Mouse (Mus musculus) ovary, postnatal 10 days (tissue): ENCODE data around the gene Spats2.

Source experiments
- DNase-seq: peaks from one replicate; pipeline ENCODE4 v3.0.0; 2022; ENCODE audit warnings: low spot score

Spats2 gene

DNA sequence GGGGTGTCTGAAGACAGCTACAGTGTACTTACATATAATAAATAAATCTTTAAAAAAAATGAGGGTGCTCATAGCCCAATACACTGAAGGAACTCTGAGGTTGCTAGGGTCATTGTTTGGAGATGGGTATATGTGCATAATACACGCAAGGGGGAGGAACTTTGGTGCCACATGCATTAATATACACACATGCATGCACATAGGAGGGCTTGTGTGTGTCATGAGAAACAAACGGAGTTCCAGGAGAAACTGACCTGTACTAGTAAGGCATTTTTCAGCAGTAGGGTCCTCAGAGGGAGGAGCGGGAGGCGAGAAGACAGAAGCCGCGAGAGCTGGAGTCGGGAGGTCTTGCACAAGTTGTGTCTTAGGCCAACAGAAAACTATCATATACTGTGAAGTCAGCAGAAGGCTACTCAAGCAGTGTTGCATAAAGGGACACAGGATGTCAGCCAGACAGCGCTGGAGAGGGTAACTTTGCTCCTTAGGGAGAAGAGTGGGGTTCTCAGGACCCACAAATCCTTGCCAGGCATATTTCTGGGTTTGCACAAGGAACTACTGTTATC lies 133.5 kb downstream of the Spats2 start:
- DNase-seq = no peak

DNA sequence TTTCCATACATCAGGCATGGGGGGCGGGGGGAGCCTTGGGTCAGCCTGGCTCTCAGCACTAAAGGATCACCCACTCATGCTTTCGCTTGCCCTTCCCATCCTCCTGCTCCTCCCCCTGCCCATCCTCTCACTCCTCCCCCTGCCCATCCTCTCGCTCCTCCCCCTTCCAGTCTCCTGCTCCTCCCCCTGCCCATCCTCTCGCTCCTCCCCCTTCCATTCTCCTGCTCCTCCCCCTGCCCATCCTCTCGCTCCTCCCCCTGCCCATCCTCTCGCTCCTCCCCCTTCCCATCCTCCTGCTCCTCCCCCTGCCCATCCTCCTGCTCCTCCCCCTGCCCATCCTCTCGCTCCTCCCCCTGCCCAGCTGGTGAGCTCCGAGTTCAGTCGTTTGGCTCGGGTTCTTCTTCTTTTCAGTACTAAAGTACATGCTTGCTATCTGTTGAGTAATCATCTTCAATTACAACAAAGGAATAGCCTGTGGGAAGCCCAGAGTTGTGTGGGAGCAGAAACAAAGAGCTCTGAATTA lies 134.1 kb downstream of the Spats2 start:
- DNase-seq = no peak

DNA sequence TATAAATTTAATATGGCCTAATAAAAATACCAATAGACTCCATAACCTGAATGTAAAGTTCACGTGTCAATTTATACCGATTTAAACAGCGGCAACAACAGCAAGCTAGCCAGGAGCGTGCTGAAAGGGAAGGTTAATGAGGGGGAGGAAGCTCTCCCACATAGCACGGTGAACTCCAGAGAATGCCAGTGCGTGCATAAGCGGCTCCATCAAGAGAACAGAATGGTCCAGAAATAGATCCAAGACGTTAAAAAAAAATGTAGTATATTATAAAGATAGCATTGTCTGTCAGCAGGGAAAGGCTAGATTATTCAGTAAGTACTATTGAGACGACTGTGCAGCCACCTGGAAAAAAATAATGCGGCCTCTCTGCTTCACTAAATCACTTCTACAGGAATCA lies 137.0 kb downstream of the Spats2 start:
- DNase-seq = no peak
